Mouse (Mus musculus) Patski (cell line): ENCODE data around the gene Ebf4. TPM values are rescaled to one million over a fixed set of nuclear protein-coding genes. Genes with fewer than 3 reads are reported as not detected.
A peak's percentile ranks its signal among the peaks of the same experiment; 100 is the strongest.

ENCODE experiments used
- ATAC-seq: fragments of 100-300 bp; one replicate; pipeline ENCODE4 v1.8.0; 2021
- CTCF ChIA-PET: fragments of 350-600 bp; sonication (Branson Sonifier 250); formaldehyde crosslinking; loops from one replicate; lab custom pipeline; 2022; ENCODE audit warnings: inconsistent platforms; lab: Charles Lee
- POLR2A ChIA-PET: fragments of 350-600 bp; sonication (Branson Sonifier 250); formaldehyde crosslinking; loops from one replicate; lab custom pipeline; 2022; ENCODE audit warnings: antibody characterized with exemption, inconsistent platforms; lab: Charles Lee
- DNase-seq: peaks from one replicate; pipeline ENCODE4 v3.0.0-alpha.2; 2011; ENCODE audit warnings: low read depth, low spot score
- H3K27me3 ChIP-seq: fragments of 371-371 bp; one replicate; pipeline ENCODE4 v1.5.1; 2021
- CTCF ChIP-seq: fragments of 100-300 bp; IDR thresholded peaks from one replicate; pipeline ENCODE4 v1.5.1; 2021
- in situ Hi-C: fragments of 300-500 bp; cut with MboI; formaldehyde crosslinking; loops from 3 replicates; pipeline ENCODE4 v1.11.1; 2018; ENCODE audit warnings: low pct_unique_long_range_greater_than_20kb, mixed read lengths
- polyA plus RNA-seq: library from polyadenylated mRNA; unstranded; gene quantifications from one replicate; pipeline ENCODE4 v1.2.3, GENCODE M21; 2021

Gene Ebf4
- polyA plus RNA-seq, 1 experiment from 2014 or later, result 18.9 TPM

DNA sequence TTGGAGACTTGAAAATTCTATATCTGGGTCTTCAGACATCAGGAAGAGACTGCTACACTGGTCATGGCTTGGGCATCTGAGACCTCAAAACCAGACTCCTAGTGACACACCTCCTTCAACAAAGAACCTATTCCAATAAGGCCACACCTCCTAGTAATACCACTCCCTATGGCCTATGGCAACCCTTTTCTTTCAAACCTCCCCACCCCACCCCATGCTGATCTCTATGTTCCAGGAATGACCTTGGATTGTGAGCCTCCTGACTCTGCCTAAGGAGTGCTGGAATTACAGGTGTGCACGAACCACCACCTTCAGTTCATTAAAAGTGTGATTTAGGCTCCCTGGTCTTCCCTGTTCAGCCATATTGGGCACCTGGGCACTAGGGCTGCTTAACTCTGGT, 105.1 kb downstream of the Ebf4 start:
- DNase-seq, result no peak
- no peak for TF ChIP-seq CTCF
- POLR2A ChIA-PET, result no interaction called here
- in situ Hi-C loops, result no loop called here
- ATAC-seq, result no peak
- peaks cover 3% of the 10 kb centered on the region for H3K27me3 ChIP-seq
- CTCF ChIA-PET, result no interaction called here

DNA sequence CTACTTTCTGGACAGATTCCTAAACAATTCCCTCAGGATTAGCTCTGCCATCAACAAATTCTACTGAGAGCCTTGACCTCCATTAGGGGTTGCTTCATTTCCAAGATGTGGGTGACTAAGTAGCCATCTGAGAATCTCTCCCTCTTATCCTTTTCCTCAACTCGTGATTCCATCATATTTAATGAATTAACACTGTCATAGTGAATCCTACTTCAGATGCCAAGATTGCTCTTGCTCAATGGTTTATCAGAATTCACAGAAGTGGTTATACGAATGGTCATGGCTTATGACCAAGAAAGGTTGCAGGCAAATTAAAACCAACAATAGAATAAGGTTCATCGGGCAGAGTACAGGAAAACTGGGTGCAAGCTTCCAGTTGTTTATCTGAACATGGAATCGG, 106.9 kb downstream of the Ebf4 start:
- ChIA-PET CTCF (interaction anchor here (1.0 to 1.3 kb wide), 3 partner anchors 12 to 14 kb away, joined by 3 to 4 read pairs (median 3); no protein-coding TSS in a partner anchor), POLR2A (no interaction called here)
- in situ Hi-C loops, result no loop called here
- DNase-seq, result no peak
- no peak for ATAC-seq
- H3K27me3 ChIP-seq, result no peaks in the 10 kb centered on the region
- TF ChIP-seq CTCF, result no peak

DNA sequence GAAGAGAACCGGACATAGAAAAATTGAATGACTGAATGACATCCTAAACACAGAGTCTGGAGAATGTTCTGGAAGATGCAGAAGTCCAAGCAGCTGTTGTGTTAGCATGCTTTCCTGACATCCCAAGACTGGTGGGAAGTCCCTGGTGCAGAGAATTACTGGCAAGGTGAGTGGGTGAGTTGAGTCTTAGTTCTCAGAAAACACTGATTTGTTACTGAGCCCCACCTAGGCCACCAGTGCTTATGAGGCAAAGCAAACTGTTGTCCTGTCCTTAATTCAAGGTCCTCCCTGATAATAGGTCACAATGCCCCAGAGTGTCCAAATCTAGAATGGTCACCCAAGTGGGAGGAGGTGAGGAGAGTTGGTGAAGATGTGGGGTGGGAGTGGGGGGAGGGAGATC, 110.0 kb downstream of the Ebf4 start, which contains the start of the genes Gm28372 and 1700020A23Rik:
Gene Gm28372, plus strand, starts transcription at position 301 of the 400 bp plus-strand sequence.
Gene 1700020A23Rik, plus strand, starts transcription at position 321 of the 400 bp plus-strand sequence.
- ChIA-PET POLR2A (no interaction called here), CTCF (interaction anchor here (1.4 kb wide), 1 partner anchor 16 kb away, joined by 6 read pairs; no protein-coding TSS in a partner anchor)
- no peak for DNase-seq
- no peak for ATAC-seq
- in situ Hi-C loops, result loop anchor here (5.0 kb wide), 1 partner anchor 113 kb away; no protein-coding TSS in a partner anchor
- no peak for TF ChIP-seq CTCF
- H3K27me3 ChIP-seq, result no peaks in the 10 kb centered on the region

GRCm38 (mm10) chr2:130406178-130406577, 111.2 kb downstream of the Ebf4 start, which contains the start of gene Tmem239:
Tmem239 (plus strand) TSS chr2:130406478.
- no peak for DNase-seq
- ChIA-PET CTCF (interaction anchor here (1.4 kb wide), 1 partner anchor 18 kb away, joined by 6 read pairs; no protein-coding TSS in a partner anchor), POLR2A (no interaction called here)
- in situ Hi-C loops, result loop anchor here (5.0 kb wide), 1 partner anchor 114 kb away; no protein-coding TSS in a partner anchor
- TF ChIP-seq CTCF, result no peak
- ATAC-seq, result no peak
- no peaks in the 10 kb centered on the region for H3K27me3 ChIP-seq

DNA sequence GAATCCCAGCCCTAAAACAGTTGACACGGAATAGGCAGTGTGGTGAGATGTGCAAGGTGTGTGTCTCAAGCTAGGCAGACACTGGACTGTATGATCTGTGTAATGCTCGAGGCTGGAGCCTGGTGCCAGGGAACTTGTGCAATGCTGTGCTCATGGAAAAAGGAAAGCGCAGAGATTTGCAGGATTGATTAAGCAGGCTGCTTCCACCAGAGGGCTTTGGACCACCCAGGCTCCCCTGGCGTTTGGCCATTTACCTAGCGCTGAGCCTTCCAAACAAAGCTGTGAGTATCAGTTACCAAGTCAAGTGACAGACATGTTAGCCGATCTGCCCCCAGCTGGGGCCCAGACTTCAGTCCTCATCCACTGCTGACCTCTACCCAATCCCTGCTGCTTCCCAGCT, 113.2 kb downstream of the Ebf4 start:
- ATAC-seq (no peak), DNase-seq (no peak)
- no peak for TF ChIP-seq CTCF
- ChIA-PET CTCF (interaction anchor here (1.2 to 1.8 kb wide), 4 partner anchors 8 to 117 kb away, joined by 5 to 6 read pairs (median 6); no protein-coding TSS in a partner anchor), POLR2A (no interaction called here)
- H3K27me3 ChIP-seq, result no peaks in the 10 kb centered on the region
- in situ Hi-C loops, result loop anchor here (5.0 kb wide), 1 partner anchor 116 kb away; no protein-coding TSS in a partner anchor

DNA sequence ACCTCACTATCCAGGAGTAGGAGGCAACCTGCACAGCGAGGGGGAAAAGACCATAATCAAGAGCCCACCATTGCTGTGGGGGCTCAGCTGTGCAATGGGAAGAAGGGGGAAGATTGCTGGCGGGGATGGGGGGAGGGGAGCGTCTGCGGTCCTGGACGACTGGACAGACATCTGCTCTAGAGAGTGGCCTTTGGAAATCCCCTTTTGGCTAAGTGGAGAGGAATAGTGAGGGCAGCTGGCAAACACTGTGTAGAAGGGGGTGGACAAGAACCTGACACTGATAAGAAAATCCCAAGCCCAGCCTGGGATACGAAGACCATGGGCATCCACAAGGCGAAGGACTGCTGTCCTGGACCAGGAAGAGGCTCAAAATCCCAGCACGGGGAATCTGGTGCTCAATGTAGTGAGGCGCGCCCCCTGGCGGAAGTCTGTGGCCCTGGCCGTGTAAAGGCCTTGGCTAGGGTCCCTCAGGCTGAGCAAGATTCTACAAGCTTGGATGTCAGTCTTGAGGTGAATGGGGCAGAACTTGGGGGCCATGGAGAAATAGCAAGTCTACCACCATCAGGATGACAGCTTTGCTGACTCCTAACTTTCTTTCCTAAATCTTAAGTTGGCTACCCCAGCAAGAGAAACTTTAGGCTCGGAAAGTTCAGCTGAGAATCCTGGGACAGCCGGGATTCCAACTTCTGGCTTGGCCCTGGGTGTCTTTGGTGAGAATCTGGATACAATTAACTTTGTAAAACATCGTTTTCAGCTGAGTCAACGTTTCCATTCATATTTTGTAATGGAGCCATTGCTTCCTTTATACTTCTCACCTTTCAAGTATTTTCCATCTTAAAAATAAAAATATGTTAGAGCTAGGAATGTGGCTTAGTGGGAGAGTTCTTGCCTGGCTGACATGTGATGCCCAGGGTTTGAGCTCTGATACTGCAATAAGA, 116.9 kb downstream of the Ebf4 start:
- no peaks in the 10 kb centered on the region for H3K27me3 ChIP-seq
- ChIA-PET CTCF (interaction anchor here (0.6 to 3.0 kb wide), 16 partner anchors 9 to 130 kb away, joined by 3 to 22 read pairs (median 4); partner anchors contain the start of genes Pced1a and Vps16), POLR2A (interaction anchor here (0.6 kb wide), 1 partner anchor 87 kb away, joined by 4 read pairs; no protein-coding TSS in a partner anchor)
- ATAC-seq (peak; percentile 87), DNase-seq (peak; percentile 25)
- in situ Hi-C loops, result no loop called here
- TF ChIP-seq CTCF, result peak; percentile 96

DNA sequence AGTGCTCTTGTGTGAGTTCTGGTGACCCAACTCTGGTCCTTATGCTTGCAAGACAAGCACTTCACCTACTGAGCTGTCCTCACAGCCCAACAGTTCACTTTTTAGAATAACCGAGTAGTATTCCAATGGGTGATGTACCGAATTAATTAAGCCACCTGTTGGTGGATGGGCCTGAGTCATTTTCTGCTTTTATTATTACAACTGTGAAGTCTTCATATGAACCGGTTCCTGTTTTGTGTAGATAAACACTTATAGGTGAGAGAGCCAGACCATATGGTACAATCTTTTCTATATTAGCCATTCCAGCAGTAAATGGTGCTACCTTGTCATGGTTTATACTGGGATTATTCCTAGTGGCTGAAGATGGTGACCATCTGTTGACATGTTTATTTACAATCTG, 117.8 kb downstream of the Ebf4 start:
- DNase-seq, result no peak
- no peaks in the 10 kb centered on the region for H3K27me3 ChIP-seq
- no peak for TF ChIP-seq CTCF
- ChIA-PET POLR2A (no interaction called here), CTCF (interaction anchor here (0.8 to 3.0 kb wide), 12 partner anchors 8 to 130 kb away, joined by 3 to 22 read pairs (median 4); partner anchors contain the start of genes Pced1a and Vps16)
- in situ Hi-C loops, result no loop called here
- no peak for ATAC-seq

DNA sequence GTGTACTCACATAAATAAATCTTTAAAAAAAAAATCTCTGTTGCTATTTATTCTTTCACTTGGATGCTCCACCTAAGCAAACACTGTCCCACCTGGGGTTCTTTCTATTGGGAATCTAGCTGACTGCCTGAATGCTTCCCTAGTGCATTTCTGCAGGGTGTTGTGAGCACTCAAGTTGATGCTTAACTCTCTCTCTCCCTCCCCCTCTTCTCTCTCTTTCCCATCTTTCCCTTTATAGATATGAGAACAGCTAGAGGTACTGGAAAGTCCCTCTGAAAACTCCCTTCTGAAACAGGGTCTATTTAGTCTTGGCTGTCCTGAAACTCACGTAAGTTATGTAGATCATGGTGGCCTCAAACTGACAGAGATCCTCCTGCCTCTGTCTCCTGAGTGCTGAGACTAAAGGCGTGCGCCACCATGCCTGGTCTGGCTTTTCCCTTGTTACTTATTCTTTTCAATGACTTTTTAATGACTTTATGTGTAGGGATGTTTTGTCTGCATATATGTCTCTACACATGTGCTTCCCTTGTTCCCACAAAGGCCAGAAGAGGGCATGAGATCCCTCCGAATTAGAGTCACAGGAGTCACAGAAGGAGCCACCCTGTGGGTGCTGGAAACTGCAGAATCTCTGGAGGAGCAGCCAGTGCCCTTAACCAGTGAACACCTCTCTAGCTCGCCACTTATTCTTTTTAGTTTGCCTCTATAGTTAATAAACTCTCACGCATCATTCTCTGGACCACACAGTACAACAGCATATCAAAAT, 119.3 kb downstream of the Ebf4 start:
- TF ChIP-seq CTCF, result no peak
- in situ Hi-C loops, result no loop called here
- CTCF ChIA-PET, result interaction anchor here (1.1 to 3.0 kb wide), 3 partner anchors 9 to 25 kb away, joined by 3 to 22 read pairs (median 16); partner anchors contain the start of genes Pced1a and Vps16
- H3K27me3 ChIP-seq, result no peaks in the 10 kb centered on the region
- POLR2A ChIA-PET, result no interaction called here
- ATAC-seq (no peak), DNase-seq (no peak)

Other genes starting within 250 kb of the Ebf4 start
- not detected for gene Tgm6, start 182.8 kb upstream of the Ebf4 start, polyA plus RNA-seq
- gene Snrpb, start 115.8 kb upstream of the Ebf4 start, polyA plus RNA-seq, result 283 TPM
- not detected for gene Tmc2, start 100.0 kb upstream of the Ebf4 start, polyA plus RNA-seq
- gene Nop56, start 20.7 kb upstream of the Ebf4 start, polyA plus RNA-seq, result 139 TPM
- gene Idh3b, start 10.6 kb upstream of the Ebf4 start, polyA plus RNA-seq, result 267 TPM
- 0.82 TPM for gene Cpxm1, start 102.4 kb downstream of the Ebf4 start, polyA plus RNA-seq
- 0.06 TPM for gene Gm28372, start 110.1 kb downstream of the Ebf4 start, polyA plus RNA-seq
- not detected for gene 1700020A23Rik, start 110.1 kb downstream of the Ebf4 start, polyA plus RNA-seq
- gene Tmem239, start 111.3 kb downstream of the Ebf4 start, polyA plus RNA-seq, result not detected
- gene Vps16, start 129.2 kb downstream of the Ebf4 start, polyA plus RNA-seq, result 67.1 TPM
- 29.9 TPM for gene Pced1a, start 129.5 kb downstream of the Ebf4 start, polyA plus RNA-seq
- 90.4 TPM for gene Ptpra, start 155.1 kb downstream of the Ebf4 start, polyA plus RNA-seq